Mouse (Mus musculus) heart, embryonic 16.5 days (tissue): Measurements from ENCODE around the gene Bricd5. TPM values are rescaled to one million over a fixed set of nuclear protein-coding genes. Genes with fewer than 3 reads are reported as not detected.
A peak's percentile ranks its signal among the peaks of the same experiment; 100 is the strongest.
"Not testable (repeated sequence)": the region's sequence is repeated elsewhere in the genome, so short reads cannot be mapped to it uniquely, and the experiment has no call there.

ENCODE experiments used
- ATAC-seq: fragments of 200-750 bp; cut with Nextera tagmentation; replicated peaks from 2 replicates; pipeline ENCODE4 v1.8.0; 2017; ENCODE audit warnings: moderate number of reproducible peaks; ENCODE audit not compliant: insufficient read depth, low FRiP score; ENCODE audit errors: extremely low read depth
- H3K27ac ChIP-seq: fragments of 300-500 bp; sonication (generic); 2 replicates; pipeline ENCODE4 v1.5.1; 2014; ENCODE audit warnings: mild to moderate bottlenecking, low read length, control low read depth, moderate library complexity
- H3K27me3 ChIP-seq: fragments of 300-500 bp; sonication (generic); 2 replicates; pipeline ENCODE4 v1.6.1; 2014; ENCODE audit warnings: low read length, mixed read lengths; ENCODE audit not compliant: control insufficient read depth, insufficient read depth
- H3K36me3 ChIP-seq: fragments of 300-500 bp; sonication (generic); 2 replicates; pipeline ENCODE4 v1.6.1; 2014; ENCODE audit not compliant: control insufficient read depth, insufficient read depth
- H3K4me1 ChIP-seq: fragments of 300-500 bp; sonication (generic); 2 replicates; pipeline ENCODE4 v1.6.1; 2014; ENCODE audit warnings: low read length, mixed read lengths; ENCODE audit not compliant: control insufficient read depth, insufficient read depth
- H3K4me2 ChIP-seq: fragments of 300-500 bp; sonication (generic); 2 replicates; pipeline ENCODE4 v1.6.1; 2014; ENCODE audit warnings: low read depth, mild to moderate bottlenecking, control low read depth, low read length
- H3K4me3 ChIP-seq: fragments of 300-500 bp; sonication (generic); 2 replicates; pipeline ENCODE4 v1.5.1; 2014; ENCODE audit warnings: mild to moderate bottlenecking, control low read depth, low read length
- H3K9ac ChIP-seq: fragments of 300-500 bp; sonication (generic); 2 replicates; pipeline ENCODE4 v1.6.1; 2014; ENCODE audit warnings: low read length, control low read depth
- H3K9me3 ChIP-seq: fragments of 300-500 bp; sonication (generic); replicated peaks from 2 replicates; pipeline ENCODE4 v1.6.1; 2016; ENCODE audit warnings: low read length; ENCODE audit not compliant: control insufficient read depth
- WGBS: fragments of 180-500 bp; shearing (Covaris S2); extraction: QIAGEN DNeasy Blood & Tissue Kit; methylation state at CpG from one replicate; pipeline ENCODE4 v1.1.7; 2014; 5-methylcytosine and 5-hydroxymethylcytosine counted together
- polyA plus RNA-seq: library from polyadenylated mRNA; unstranded; fragments of >200 nt; fragmentation: Nextera tagmentation; extraction: Ambion mirVana; gene quantifications from 2 replicates; pipeline ENCODE4 v1.2.1, GENCODE M21; 2015

Gene Bricd5
- polyA plus RNA-seq, 1 experiment from 2014 or later: 0.21 TPM

DNA sequence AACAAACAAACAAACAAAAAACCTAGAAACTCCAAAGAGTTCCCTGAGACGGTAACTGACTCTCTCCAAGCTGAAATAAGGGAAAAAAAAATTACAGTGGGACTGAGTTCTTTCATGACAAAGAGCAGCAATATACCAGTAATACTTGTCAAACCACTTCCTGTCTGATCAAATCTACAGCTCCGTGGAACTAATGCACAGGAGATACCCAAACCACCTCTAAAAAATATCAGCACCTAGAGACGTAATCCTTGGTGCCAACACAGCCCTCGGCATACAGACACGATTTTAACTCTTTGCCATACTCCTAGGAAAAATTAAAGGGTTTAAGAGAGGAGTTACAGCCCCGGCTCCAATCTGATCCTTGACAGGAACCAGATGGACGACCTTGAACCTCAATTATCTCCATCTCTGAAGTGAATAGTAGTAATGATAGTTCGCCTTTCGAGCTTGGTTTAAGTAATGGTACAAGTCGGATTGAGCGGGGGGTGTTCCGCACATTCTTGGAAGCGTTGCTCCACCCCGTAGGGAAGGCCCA lies 19.4 kb upstream of the Bricd5 start:
- no peak for ATAC-seq
- Histone ChIP-seq H3K4me2 (peak overlapping the region; percentile 83), H3K9ac (peak overlapping the region; percentile 94), H3K27ac (peak overlapping the region; percentile 96), H3K27me3 (no peaks in the 10 kb centered on the region), H3K4me1 (peaks cover 10% of the 10 kb centered on the region), H3K36me3 (peaks cover 2% of the 10 kb centered on the region), H3K4me3 (peak overlapping the region; percentile 82), H3K9me3 (no peaks in the 10 kb centered on the region)
- 3% methylated on average over 14 of the region's 14 CpGs for WGBS

DNA sequence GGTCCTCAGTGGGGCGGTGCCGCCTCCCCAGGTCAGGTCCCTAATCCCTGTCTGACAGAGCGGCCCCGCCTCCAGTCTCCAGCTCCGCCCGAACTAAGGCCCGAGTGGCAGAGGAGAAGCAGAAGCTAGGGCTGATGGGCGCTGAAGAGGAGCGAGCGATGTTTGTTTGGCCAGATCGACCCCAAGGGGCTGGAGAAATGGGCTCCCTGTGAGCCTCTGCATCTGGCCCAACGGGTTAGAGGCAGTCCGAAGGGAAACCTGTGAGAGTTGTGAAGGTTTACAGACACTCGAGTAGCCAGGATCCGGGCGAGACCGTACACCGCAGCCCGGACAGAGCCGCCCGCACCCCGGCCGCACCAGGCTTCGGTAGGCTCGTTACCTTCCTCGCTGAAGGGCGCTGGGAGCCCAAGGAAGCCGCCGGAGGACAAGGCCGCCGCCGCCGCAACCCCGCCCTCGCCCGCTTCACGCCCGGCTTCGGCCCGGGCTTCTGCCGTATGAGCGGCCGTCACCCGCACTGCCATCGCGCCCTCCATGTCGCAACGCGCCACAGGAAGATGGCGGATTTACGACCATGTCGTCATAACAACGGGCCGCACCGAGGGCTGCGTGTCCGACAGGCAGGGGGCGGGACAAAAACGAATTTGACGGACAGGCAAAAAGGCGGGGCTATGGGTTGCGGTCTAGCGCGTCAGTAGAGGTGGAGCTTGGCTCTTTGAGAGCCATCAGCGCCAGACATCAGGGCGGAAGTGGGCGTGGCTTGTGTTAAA lies 18.7 kb upstream of the Bricd5 start:
- peak; percentile 93 for ATAC-seq
- WGBS: under 1% methylated on average over 67 of the region's 67 CpGs
- H3K36me3 ChIP-seq: no peaks in the 10 kb centered on the region
- H3K4me3 ChIP-seq: peak overlapping the region; percentile 82
- H3K9me3 ChIP-seq: no peaks in the 10 kb centered on the region
- no peaks in the 10 kb centered on the region for H3K27me3 ChIP-seq
- H3K4me1 ChIP-seq: peaks cover 10% of the 10 kb centered on the region
- peak overlapping the region; percentile 83 for H3K4me2 ChIP-seq
- peak overlapping the region; percentile 94 for H3K9ac ChIP-seq
- peak overlapping the region; percentile 96 for H3K27ac ChIP-seq

DNA sequence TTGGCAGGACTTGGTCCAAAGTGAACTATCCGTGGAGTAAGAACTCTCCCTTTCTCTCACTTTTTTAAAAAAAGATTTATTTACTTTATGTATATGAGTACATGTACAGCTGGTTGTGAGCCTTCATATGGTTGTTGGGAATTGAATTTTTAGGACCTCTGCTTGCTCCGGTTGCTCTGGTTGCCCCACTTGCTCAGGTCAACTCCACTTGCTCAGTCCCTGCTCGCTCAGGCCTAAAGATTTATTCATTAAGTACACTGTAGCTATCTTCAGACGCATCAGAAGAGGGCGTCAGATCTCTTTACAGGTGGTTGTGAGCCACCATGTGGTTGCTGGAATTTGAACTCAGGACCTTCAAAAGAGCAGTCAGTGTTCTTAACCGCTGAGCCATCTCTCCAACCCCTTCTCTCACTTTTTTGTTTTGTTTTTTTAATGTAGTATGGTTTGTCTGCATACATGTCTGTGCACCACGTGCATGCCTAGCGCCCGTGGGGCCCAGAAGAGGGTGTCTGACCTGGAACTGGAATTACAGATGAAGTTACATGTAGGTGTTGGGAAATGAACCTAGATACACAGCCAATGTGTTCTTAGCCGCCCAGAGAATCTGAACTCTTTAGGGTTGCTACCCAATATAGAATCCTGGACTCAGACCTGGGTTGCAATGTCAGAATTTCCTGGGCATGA lies 18.0 kb upstream of the Bricd5 start:
- peak overlapping the region; percentile 49; the same call in 1 of the 2 replicates for H3K4me2 ChIP-seq
- 53% methylated on average over 10 of the region's 10 CpGs for WGBS
- not testable (repeated sequence) for H3K9ac ChIP-seq, H3K4me3 ChIP-seq, H3K36me3 ChIP-seq, H3K27me3 ChIP-seq, H3K27ac ChIP-seq, H3K4me1 ChIP-seq, H3K9me3 ChIP-seq, ATAC-seq

DNA sequence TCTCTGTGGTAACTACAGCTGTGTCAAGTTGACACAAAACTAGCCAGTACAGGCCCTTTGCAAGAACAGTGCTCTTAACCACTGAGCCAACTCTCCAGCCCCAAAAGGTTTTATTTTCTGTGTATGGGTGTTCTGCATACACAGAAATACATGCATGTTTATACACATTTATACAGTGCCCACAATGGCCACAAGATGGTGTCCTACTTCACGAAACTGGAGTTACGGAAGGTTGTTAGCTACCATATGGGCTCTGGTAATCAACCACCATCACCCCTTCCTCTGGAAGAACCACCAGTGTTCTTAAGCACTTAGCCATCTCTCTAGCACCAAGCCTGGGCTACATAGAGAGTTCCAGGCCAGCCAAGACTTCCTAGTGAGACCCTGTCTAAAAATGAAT lies 12.1 kb upstream of the Bricd5 start:
- no peaks in the 10 kb centered on the region for H3K27me3 ChIP-seq
- H3K4me3 ChIP-seq: no peak overlapping the region
- WGBS: 66% methylated on average over 2 of the region's 2 CpGs
- no peaks in the 10 kb centered on the region for H3K36me3 ChIP-seq
- H3K9ac ChIP-seq: no peak overlapping the region
- H3K9me3 ChIP-seq: no peaks in the 10 kb centered on the region
- H3K4me1 ChIP-seq: peaks cover 12% of the 10 kb centered on the region
- ATAC-seq: no peak
- no peak overlapping the region for H3K27ac ChIP-seq
- no peak overlapping the region for H3K4me2 ChIP-seq

DNA sequence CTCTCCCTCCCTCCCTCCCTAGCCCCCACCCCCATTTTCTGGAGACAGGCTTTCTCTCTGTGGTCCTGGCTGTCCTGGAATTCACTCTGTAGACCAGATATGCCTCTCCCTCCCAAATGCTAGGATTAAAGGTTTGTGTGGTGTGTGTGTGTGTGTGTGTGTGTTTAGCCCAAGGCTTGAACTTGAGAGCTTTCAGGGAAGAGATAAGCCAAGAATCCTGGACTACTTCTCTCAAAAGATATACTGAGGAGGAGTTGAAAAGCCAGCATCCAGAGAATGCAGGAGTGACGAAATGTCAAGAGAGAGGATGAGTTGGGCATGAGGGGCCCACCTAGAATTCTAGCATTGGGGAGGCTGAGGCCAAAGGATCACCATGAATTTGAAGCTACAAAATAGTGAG lies 10.8 kb upstream of the Bricd5 start:
- ATAC-seq: peak; percentile 54
- no peak overlapping the region for H3K4me2 ChIP-seq
- H3K9me3 ChIP-seq: no peaks in the 10 kb centered on the region
- no peak overlapping the region for H3K9ac ChIP-seq
- no peaks in the 10 kb centered on the region for H3K36me3 ChIP-seq
- no peaks in the 10 kb centered on the region for H3K27me3 ChIP-seq
- H3K4me1 ChIP-seq: peaks cover 12% of the 10 kb centered on the region
- H3K27ac ChIP-seq: no peak overlapping the region
- H3K4me3 ChIP-seq: no peak overlapping the region
- 40% methylated on average over 1 of the region's 1 CpGs for whole genome bisulfite sequencing

DNA sequence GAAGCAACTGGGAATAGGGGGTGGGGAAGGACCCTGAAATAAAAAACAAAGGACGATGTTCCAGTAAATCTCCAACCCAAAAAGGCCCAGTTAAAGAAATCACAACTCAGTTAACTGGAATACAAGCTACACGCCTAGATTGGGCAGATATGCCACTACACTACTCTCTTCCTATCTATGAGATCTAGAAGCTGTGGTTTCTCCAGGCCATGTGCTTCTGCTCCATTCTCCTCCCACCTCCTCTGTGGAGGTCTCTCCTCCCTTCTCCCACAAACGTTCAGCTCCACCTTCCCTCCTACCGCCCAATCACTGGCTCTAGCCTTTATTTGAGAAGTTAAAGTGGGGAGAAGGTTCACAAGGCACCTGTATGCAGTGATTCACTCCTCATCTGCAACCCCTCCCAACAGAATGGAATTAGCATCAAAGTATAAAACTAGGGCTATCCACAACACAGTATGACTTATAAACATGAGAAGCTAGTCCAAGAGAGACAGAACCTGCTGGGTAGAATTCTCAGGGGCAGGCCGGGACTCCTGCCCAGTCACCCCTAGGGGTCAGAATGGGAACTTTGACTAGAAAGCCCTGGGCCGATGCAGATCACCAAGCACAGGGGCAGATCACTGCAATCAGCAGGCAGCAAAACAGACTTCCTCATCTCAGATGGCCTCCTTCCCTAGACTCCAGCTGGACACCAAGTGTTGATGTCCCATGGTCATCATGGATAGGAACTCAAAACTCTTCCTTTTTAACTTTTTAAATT lies 10.1 kb upstream of the Bricd5 start:
- Histone ChIP-seq H3K9ac (no peak overlapping the region), H3K36me3 (no peaks in the 10 kb centered on the region), H3K4me3 (no peak overlapping the region), H3K9me3 (no peaks in the 10 kb centered on the region), H3K27me3 (no peaks in the 10 kb centered on the region), H3K27ac (no peak overlapping the region; the same call in 1 of the 2 replicates), H3K4me1 (peaks cover 12% of the 10 kb centered on the region), H3K4me2 (no peak overlapping the region)
- 49% methylated on average over 6 of the region's 6 CpGs for WGBS
- ATAC-seq: peak; percentile 35

DNA sequence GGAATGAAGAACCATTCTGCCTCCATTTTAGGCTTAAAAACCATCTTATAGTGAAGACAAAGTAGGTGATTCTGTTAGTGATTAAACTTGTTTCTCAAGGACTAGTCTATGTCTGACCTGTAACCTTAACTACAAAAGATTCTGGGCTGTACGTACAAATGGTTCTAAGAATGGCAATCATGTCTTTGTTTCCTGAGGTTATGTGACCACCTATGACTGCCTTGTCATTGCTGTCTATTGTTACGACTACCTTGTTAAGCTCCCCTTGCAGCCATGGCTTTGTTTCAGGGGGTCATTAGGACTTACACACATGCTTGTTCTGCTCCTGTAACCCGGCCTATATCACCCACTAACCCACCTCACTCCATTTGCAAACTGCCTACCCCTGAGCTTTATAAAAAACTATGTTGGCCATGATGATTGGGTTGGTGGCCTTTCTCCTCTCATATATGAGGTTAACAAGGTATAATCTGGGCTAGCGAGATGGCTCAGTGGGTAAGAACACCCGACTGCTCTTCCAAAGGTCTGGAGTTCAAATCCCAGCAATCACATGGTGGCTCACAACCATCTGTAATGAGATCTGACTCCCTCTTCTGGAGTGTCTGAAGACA lies 4.9 kb upstream of the Bricd5 start:
- H3K4me3 ChIP-seq: no peak overlapping the region

DNA sequence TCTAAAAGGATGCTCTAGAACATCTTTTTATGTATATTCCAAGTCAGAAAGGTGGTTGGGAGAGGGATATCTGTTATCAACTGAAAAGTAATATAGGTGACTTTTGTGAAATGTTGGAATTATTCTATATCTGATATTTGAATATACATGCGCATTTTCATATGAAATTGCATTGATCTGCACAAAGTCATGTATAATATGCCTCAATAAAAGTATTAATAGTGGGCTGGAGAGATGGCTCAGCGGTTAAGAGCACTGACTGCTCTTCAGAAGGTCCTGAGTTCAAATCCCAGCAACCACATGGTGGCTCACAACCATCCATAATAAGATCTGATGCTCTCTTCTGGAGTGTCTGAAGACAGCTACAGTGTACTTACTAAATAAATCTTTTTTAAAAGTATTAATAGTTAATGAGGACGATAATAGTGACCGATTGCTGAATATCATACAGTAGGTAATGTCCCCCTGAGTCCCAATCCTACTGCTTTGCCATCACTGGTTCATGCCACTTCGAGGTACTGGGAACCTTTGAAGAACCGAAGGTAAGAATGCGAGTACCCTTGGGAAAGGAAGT lies 4.3 kb upstream of the Bricd5 start:
- peaks cover 15% of the 10 kb centered on the region for H3K4me1 ChIP-seq
- 19% methylated on average over 7 of the region's 7 CpGs for WGBS
- no peaks in the 10 kb centered on the region for H3K9me3 ChIP-seq
- H3K9ac ChIP-seq: peak overlapping the region; percentile 96
- ATAC-seq: 0 out of 2 replicates have a peak, but pooled peaks have one; percentile 0
- H3K36me3 ChIP-seq: peaks cover under 1% of the 10 kb centered on the region
- no peaks in the 10 kb centered on the region for H3K27me3 ChIP-seq
- H3K4me3 ChIP-seq: peak overlapping the region; percentile 85
- peak overlapping the region; percentile 89 for H3K4me2 ChIP-seq
- peak overlapping the region; percentile 86 for H3K27ac ChIP-seq

More for the DNA sequence above, 4.9 kb upstream of the Bricd5 start:
- H3K9ac ChIP-seq: no peak overlapping the region
- H3K4me2 ChIP-seq: no peak overlapping the region
- no peaks in the 10 kb centered on the region for H3K36me3 ChIP-seq
- no peaks in the 10 kb centered on the region for H3K27me3 ChIP-seq
- peaks cover 17% of the 10 kb centered on the region for H3K4me1 ChIP-seq
- no peak overlapping the region for H3K27ac ChIP-seq
- ATAC-seq: no peak
- no peaks in the 10 kb centered on the region for H3K9me3 ChIP-seq
- WGBS: 95% methylated on average over 5 of the region's 5 CpGs
